Mouse (Mus musculus) left cerebral cortex, postnatal 36 days (tissue): ENCODE measurements around the gene Myo6. TPM values are rescaled to one million over a fixed set of nuclear protein-coding genes. Genes with fewer than 3 reads are reported as not detected.

ENCODE experiments used
- DNase-seq, 2 experiments: peaks; one replicate each; pipeline ENCODE4 v3.0.0; 2021 to 2022; ENCODE audit warnings: low spot score in 2 of 2, mixed read lengths in 1 of 2
- intact Hi-C: fragments of 180-260 bp; cut with DNase I; formaldehyde crosslinking; loops from one replicate; pipeline ENCODE4 v1.15.1; 2025
- total RNA-seq, 2 experiments: library from RNA; stranded (reverse); gene quantifications; 2 replicates each; pipeline ENCODE4 v1.2.3; 2021

Myo6 gene
- total RNA-seq, 2 experiments from 2014 or later = 59.6 to 70.8 TPM

DNA sequence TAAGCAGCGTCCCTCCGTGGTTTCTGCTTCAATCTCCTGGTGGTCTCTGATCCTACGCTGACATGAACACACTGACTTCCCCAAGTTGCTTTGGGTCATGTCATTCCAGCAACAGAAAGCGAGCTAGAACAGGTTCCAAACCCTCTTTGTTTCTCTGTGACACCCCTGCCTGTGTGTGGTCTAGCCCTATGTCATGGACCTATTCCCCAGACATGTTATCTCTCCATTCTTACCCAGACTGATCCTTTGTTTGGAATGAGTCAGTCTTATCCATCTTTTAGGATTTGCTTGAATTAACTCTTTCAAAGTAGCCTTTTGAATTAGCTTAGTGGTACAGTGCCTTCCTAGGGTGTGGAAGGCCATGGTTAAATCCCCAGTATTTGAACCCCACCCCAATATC lies 14.9 kb downstream of the Myo6 start:
- intact Hi-C loops = no loop called here
- no peak for DNase-seq

DNA sequence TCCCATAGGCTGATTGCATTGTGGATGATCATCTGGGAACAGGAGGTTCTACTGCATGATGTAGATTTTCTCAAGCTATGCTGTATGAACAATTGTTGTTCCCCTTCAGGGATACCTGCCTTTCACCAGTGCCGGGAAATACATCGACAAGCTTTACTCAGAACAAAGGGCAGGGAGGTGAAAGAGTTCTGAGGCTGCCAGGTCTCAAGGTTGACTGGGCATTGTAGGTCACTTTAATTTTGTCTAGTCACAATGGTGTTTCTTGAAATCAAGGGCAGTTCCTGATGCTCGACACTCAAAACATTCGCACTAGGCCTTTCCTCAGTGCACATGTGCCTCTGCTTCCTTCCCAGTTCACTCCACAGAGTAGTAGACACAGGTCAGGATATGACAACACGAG lies 15.9 kb downstream of the Myo6 start:
- intact Hi-C loops = no loop called here
- DNase-seq = no peak

DNA sequence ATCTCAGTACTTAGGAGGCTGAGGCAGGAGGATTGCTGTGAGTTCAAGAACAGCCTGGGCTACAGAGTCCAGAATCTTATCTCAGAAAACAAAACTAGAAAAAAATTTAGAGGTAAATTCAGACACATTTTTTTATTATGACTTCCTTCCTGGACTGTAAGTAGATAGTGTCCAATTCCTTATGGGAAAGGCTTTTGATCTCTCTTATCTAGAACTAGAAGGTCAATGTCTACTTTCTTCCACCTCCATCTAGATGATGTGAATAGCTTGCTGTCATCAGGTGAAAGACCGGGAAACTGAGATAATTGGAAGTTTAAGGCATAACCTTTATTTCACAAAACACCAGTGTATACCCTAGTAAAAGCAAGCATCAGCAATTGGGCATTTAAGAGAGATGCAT lies 16.9 kb downstream of the Myo6 start:
- intact Hi-C loops = no loop called here
- no peak for DNase-seq

DNA sequence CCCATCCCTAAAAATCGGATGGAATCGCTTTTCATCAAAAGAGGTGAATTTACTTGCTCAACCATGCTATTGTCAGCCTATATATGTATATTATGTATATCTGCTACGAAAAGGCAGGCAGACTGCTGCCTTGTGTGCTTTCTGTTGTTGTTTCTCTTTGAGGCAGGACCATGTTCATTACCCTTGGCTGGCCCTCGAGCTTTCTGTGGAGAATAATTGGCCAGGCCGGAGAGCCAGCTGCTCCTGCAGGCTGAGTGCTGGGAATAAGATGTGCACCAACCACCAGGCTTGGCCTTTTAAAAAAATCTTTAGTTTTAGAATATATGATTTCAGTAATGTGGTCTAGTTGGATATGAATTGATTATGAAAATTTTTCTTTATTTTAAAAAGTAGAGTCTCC lies 19.3 kb downstream of the Myo6 start:
- intact Hi-C loops = no loop called here

DNA sequence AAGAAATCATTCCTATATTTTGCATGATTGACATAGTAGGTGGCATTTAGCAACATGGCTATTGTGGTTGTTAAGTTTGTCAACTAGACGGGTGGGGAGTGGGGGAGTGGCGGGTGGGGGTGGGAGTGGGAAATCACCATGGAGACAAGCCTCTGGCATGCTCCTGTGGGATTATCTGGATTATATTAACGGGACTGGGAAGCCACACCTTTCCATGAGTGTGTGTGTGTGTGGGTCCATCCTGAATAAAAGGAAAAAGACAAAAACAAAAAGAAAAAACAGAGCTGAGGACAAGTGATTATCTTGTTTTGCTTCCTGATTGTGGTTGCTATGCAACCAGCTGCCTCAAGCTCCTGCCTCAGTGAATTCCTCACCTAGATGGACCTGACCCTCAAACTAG lies 20.9 kb downstream of the Myo6 start:
- intact Hi-C loops = no loop called here
- no peak for DNase-seq

More for the DNA sequence above, 19.3 kb downstream of the Myo6 start:
- DNase-seq = no peak

DNA sequence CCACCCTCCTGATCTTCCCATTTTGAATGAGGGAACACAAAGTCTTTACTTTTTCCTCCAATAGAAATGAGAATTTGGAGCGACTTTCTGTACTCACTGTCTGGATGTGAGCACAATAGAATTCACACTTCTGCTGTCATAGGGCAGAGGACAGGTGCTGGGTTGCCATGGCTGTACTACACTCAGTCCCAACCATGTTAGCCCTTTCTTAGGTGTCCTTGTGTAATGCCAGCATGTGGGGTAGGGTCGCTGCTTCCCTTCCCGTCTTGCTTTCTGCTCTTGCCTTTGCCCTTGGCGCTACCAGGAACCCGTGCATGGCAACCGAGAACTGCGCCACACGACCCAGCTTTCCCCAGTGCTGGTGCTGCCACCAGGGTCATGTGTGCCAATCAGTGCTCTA lies 21.9 kb downstream of the Myo6 start:
- no peak for DNase-seq
- intact Hi-C loops = no loop called here

DNA sequence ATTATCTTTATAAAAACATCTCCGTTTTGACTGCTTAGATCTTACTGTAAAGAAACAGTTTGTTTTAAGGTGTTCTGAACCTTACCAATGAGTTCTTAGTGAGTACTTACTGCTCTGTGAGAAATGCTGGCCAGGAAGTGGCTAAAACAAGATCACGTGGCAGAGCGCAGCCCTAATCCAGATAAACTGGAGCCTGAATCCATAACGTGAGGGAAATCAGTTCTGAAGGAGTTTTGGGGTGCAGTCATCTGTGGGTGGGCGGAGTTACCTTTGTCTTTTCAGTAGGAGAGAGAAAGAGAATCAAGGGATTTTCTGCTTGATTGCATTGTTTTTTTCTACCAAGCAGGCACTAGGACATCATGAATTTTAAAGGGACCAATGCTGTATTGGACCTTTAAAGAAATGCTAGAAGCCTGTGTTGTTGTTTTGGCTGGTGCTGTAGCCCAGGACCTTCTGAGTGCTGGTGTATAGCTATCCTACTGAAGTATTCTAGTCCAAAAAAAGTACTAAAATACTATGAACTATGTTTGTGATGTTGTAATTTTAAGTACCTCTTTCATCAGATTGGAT lies 23.6 kb downstream of the Myo6 start:
- DNase-seq = no peak
- intact Hi-C loops = no loop called here

DNA sequence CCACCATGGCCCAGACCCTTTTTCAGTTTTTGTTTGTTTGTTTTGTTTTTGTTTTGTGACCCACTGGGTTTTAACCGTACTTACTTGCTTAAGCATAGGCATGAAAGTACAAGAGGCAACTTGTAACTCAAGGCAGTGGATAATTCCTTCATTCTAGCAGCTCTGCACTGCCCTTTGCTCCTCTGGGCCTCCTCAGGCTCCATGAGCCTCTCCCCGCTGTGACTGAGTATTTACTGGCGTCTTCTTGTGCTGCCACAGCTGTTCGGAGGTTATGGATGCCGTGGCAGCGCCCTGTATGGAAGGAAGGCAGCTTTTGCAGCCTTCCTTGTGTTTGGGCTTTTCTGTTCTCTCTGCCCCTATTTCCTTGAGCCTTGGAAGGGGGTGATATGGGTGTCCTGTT lies 26.4 kb downstream of the Myo6 start:
- intact Hi-C loops = no loop called here
- no peak for DNase-seq

DNA sequence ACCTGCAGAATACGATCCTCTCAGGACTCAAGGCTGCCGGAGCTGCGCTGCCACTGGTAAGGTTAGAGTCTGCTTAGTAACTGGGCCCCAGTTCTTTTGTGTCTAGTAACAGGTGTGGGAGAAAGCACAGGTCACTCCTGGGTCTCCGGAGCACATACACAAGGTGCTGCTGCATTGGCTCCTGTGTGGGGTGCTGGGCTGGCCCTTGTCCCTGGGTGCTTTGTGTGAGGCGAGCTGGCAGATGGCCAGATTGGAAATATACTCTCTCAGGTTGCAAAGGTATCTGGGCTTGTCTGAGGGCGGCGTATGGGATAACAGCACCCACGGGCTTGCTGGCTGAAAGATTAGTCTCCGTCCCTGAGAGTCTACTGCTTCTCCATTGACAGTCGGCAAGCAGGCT lies 27.5 kb downstream of the Myo6 start:
- no peak for DNase-seq
- intact Hi-C loops = no loop called here

DNA sequence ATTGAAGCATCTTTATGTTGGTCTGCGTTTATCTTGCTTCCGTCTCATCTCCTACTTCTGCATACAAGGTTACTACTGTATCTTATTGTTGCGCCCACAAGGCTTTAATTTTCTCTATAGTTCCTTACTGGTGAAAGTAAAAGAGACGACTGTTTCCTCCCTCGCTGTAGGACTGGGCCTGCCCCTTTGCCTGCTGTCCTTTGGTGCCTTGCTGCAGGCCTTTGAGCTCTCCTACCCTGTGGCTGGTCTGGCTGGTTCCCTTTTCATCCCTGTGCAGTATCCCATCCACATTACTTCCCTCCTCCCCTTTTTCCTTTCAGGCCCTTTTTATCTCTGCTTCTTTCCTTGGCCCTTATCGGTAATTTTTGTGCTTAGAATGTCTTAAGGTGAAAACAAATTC lies 29.6 kb downstream of the Myo6 start:
- DNase-seq = no peak

DNA sequence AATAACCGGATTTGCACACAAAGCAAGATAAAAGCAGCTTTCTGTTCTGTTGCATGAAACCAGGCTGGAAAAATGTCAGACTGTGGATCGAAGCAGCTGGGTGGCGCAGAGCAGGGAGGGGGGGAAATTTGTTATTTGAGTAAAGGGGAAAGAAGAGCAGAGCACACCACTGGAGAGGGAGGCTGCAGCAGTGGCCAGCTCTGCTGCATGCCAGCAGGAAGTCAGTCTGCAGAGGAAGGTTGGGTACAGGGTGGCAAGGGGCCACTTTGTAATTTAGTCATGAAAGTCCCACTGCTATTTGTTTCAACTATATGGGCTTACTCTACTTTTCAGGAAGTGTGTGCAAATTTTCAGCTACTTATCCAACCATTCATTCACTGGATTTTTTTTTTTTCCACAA lies 31.3 kb downstream of the Myo6 start:
- no peak for DNase-seq
- intact Hi-C loops = no loop called here

More for the DNA sequence above, 29.6 kb downstream of the Myo6 start:
- intact Hi-C loops = no loop called here

DNA sequence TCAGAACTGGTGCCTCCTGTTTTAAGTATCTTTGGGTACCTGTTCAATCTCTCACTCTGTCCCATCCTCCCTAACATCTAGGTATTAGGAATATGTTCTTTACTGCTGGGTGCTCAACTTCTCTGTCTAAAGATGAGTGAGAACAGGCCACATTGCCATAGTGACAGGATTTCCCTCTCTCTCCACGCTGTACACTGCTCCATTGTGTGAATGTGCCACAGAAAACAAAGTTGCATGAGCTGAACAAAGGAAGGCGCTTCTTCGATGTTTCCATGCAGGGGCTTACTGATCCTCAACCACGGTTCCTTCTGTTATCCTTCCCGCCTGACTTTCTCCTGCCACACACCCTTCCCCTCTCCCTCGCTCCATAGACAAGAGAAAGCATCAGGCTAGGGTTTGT lies 32.4 kb downstream of the Myo6 start:
- intact Hi-C loops = no loop called here
- DNase-seq = no peak

DNA sequence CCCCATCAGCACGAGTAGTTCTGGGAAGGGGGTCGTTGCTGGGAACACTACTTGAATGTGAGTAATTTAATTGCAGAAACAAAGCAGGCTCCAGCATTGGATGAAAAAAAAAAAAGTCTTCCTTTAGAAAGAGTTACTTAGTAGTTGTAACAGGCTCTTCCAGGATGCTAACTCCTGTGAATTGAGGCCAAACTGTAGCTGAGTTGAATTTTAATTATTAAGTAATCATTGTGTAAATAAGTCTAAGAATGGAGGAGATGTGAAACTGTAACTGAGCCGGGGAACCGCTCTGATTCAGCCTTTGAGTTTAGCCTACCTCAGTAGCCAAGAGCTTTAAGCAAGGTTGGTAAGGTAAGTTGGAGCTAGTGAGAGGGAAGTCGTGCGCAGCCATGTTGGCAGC lies 36.0 kb downstream of the Myo6 start:
- intact Hi-C loops = no loop called here

DNA sequence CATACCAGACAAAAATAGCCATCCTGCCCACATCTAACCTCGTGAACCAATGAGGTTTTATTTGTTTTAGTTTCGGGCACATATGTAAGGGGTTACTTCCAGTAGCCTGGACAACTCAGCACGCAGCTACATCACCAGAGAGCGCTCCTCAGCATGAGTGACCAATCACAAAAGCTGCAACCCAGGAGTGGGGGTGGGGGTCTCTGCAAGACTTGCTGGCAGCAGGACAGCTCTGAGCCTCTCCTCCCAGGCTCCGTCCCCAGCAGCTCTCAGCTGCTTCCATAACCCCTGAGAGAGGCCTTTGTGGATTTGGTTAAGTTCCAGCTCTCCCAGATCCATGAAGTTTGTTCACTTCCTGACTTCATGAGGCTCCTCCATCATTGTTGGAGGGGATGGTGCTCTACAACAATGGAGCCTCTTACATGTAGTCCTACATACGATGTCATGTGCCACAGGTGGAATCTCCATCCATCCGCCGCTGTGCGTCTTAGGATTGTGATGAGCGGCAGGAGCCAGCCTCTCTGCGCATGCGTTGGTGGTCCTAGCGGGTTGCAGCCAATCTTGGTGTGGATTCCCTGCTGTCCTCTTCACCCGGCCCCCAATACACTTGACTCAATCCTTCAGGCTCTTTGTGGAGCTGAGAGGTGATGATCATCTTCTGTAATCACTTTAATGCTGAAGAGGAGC lies 37.7 kb downstream of the Myo6 start:
- DNase-seq = no peak
- intact Hi-C loops = no loop called here

More for the DNA sequence above, 36.0 kb downstream of the Myo6 start:
- no peak for DNase-seq

DNA sequence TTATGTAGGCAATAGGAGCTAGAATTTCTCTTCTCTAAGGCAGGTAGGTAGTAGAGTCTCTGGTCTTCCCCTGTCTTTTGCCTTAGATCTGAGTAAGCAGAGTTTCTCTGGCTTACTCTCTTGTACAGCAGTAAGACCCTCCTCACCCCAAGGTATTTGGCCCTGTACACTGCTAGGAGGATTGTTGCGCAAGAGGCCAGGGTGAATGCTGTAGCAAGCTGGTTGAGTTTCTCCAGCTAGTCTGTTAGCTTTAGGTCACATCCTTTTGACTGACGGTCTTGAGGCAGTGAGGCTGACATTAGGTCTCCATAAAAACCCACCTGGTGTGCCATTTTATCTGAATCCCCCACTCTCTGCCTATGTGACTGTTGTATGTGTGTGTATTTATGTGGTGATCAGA lies 43.9 kb downstream of the Myo6 start:
- intact Hi-C loops = no loop called here
- DNase-seq = no peak

DNA sequence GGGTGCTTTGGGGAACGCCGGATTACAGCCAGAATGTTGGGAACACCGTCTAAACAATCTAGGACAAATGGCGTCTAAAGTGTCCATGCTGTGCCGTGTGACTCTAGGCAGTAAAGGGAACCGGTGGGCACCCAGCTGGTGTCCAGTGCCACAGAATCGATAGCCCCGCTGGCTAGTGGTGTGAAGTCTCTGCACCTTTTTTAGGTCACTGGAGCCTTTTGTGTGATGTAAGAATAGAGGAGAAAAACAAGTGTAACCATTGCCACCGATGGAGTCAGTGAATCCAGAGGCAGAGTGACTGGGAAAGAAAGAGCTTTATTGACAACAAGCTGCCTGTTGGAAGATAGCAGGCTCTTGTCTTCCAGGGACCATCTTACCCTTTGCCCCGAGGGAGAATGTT lies 44.6 kb downstream of the Myo6 start:
- intact Hi-C loops = no loop called here
- no peak for DNase-seq

DNA sequence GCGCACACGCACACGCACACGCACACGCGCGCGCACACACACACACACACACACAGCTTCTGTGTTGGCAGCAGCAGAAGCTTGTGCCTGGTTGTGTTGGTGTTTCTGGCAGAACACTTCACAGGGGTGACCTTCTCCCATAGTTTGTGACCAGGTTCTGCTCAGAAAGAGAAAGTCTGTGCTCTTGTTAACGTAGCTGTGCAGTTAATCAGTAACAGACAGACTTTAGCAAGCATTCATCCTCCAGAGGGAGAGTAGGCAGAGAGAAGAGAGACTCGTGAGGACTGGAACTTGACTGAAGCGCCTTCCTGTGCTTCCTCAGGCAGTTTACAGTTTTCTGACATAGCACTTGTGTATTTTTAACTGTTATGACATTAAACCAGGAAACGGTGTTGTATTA lies 45.3 kb downstream of the Myo6 start:
- DNase-seq = no peak
- intact Hi-C loops = no loop called here

DNA sequence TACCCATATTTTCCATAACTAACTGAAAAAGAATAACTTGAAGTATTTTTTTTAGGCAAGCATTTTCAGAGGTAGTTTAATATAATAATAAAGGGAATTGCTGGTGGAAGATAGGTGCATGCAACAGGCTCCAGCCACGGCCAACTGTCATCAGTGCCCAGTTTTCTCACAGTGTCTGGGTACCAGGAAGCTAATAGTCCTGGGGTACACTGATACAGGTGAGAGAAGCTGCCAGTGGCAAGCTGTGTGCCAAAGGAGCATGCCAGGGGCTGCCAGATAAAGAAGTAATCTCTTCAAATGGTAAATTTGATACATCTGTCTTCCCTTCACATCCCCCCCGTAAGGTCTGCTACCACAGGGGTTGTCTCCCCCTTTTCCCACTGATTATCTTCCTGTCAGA lies 48.6 kb downstream of the Myo6 start:
- DNase-seq = no peak

DNA sequence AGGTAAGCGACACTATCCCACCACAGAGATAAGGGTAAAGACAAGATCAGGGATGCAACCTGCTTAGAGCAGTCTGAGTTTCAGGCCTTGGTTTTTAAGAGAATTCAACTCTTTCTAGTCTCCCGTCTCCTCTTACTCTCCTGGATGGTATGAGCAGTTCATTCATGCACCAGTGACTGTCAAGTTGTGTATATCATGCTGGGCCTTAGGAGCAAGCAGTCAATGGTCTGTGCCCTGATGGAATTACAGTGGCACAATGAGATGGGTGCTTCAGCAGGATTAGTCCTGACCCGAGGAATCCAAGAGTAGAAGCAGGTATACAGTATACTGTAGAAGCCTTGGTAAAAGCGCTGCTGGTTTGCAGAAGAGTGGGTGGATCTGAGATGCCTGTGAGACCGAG lies 50.7 kb downstream of the Myo6 start:
- intact Hi-C loops = no loop called here
- DNase-seq = no peak

More for the DNA sequence above, 48.6 kb downstream of the Myo6 start:
- intact Hi-C loops = no loop called here

DNA sequence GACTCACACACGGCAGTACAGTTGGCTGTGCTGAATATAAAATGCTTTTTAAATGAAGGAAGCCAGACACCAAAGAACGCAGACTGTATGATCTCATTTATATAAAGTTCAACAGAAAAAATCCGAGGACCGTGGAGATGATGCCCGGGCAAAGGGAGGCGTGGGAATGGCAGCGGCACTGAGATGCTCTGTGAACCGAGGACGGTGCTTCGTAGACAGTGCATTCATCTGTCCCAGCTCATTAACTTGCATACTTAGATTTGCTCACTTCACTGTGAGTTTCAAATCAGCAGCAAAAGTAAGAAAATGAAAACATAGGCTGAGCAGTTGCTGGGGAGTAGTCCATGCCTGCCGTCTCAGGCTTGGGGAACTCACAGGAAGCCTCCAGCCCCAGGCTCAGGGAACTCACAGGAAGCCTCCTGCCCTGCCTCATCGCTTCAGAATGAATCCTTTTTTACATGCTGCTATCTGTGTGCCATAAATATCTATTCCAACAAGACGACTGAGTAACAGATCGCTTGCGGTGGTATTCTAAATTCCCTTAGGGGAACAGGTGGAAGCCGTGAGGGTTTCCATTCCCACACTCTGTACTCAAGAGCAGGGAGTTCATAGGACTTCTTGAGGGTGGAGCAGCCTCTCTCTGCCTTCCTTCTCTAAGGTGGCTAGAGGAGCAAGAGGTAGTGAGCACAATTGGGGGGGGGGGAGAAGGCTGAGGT lies 52.1 kb downstream of the Myo6 start:
- DNase-seq = no peak
- intact Hi-C loops = no loop called here

DNA sequence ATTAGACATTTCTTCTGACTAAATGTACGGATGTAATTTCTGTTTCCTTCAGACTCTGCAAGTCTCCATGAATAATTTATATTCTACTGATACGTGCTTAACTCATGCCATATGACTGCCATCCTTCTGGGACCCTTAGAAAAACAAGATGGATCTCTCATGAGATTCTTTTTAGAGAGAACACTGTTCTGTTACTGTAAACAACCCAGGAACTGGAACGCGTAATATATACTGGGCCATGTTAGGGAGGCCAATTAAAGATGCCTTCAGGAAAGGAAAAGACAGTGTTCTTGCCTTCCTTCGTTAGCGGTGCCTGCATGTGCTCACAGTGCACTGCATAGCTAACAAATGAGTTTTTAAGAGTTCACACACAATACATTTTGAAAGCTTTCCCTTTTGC lies 53.9 kb downstream of the Myo6 start:
- intact Hi-C loops = no loop called here
- DNase-seq = no peak
